Mouse (Mus musculus) spleen, adult 12 weeks (tissue): ENCODE measurements around the gene Bmp5.
"Not testable (repeated sequence)": the region's sequence is repeated elsewhere in the genome, so short reads cannot be mapped to it uniquely, and the experiment has no call there.

Experiments
- DNase-seq: peaks from one replicate; pipeline ENCODE4 v3.0.0; 2022; ENCODE audit warnings: low spot score

Bmp5 gene

DNA sequence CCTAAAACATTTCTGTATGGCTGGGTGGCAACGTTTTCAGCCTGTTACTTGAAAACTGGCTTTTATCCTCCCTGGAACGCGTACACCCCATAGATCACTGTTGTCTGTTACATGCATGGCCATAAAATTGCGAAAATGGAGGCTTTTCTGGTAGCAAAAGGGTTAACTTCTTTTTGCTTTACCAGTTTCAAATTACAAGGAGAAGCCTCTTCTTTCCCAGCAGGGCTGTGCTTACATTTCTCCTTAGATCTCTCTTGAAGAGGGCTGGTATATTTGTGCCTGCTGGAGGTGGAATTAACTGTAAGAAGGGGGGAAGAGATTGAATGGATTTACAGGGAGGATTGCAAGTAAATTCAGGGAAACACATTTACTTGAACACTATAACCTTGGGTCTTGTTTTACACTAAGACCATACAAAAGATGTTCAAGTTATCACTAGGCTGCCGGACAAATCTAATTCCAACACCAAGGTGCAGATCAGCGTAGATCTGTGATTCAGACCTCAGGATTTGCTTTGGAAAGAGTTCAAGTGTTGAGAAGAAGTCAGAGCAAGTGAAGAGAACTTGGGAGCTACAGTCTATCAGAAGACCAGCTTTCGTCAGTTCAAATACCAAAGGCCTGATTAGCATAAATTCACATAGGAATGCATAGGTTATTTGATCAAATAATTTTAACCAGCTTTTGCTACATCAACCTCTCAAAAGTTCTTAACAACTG, at the start of gene Bmp5:
Bmp5 (plus strand) TSS at position 236 of the 717 bp plus-strand sequence.
- DNase-seq, result no peak

DNA sequence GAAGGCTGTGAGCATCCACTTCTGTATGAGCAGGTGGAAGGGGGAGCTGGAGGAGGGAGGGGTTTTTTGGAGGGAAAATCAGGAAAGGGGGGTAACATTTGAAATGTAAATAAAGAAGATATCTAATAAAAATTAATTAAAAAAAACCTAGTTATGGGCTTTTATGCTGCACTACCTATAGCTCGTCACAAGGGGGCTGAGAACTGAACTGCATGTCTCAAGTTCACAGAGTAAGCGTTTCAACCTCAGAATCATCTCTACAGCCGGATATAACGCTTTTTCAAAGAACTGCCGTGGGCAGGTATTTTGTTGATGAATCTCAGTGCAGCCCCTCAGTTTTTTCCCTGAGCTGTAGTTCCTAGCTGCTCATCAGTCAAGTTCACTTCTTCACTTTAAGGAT, 15.1 kb upstream of the Bmp5 start:
- DNase-seq, result no peak

DNA sequence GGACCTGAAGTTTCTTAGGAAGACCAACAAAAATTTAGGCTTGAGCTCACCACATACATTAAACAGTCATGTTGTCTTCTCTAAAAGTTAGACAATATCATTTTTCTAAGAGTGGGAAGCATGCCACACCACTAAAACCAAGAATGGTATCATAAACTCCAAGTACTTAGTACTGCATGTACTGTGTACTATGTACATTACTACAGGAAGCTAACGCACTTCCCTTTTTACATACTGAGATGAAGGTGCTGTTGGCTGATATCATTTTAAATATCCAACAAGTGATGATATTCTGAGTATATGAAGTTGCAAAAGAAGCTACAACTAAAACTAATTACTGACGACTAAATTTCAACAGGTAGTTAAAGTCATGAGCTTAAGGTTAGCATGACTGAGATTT, 13.6 kb upstream of the Bmp5 start:
- DNase-seq, result no peak

DNA sequence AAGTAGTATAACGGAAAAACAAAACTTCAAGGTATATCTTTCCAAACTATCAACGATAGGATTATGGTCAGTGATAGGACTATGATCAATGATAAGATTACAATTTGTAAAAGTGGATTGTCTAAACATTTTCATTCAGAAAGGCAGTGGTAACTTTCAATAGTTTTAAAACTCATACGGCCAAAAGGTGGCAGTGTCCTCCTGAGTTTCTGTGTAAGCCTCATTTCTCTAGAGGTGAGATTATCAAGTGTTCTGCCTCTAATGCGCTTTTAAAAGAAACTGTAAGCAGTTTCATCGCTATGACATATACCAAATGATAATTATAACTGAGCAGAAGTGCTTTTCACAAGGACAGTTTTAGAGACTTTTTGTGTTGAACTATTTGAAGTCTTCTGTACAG, 12.7 kb upstream of the Bmp5 start:
- no peak for DNase-seq

DNA sequence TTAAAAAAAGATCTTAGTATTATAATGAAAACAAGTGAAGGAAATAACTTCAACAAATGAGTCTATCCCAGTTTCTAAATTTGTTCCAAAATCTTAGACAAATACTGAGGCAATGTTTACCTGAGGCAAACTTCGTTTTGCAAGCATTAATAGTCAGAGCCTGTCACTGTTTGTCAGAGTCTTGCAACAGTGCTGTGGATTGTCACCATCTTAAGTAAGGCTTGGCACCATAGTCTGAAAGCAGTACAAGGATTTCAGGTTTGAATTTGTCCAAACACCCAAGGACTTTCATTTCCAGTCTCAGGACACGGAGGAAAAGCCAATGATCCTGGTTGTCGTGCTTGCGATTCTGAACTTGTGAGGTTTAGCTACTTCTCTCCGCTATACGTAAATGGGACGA, 10.4 kb upstream of the Bmp5 start:
- no peak for DNase-seq

DNA sequence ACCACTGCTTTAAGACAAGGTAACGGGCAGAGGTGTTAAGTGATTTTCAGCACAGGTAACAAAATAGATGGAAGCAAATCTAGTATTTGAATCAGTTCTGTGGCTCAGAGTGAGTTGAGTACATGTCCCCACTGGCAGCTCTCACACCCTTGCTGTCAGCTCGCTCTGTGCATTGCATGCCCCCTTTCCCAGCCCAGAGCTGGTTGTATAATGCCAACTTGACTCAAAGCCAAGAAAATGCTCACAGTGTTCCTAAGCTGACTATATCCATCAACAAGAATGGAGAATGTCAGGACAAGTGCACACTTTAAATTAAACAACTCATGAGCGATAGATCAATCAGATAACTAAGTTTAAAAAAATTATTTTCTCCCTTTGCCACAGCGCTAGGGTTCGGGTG, 8.6 kb upstream of the Bmp5 start:
- no peak for DNase-seq

DNA sequence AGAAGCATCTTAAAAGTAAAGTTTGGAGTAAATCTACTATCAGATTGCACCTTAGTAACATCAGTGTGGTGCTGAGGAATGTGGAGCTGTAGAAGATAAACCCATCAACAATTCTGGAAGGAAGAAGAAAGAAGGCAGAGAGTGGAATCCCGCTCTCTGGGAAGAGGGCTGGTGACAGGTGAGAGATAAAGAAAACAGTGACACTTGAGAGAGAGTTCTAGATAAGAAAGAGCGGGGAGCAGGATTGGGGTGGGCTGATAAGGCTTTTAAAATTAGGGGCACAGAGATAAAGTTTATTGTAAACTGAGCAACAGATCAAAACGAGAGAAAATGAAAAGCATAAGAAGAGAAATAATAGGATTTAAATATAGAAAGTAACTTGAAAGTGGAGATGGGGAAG, 6.1 kb upstream of the Bmp5 start:
- no peak for DNase-seq

DNA sequence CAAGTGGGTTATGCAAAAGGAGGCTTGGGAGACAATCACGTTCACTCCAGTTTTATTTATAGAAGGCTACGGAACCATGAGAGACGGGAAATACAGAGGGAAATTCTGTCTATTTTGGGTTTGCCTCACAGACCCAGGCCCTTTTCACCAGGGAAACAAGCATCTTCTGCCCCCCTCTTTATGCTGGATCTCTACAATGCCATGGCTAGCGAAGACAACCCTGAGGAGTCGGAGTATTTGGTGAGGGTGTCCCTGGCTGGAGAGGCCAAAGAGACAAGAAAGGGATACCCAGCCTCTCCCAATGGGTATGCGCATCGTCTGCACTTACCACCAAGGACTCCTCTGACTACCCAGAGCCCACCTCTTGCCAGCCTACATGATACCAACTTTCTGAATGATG, 989 bp downstream of the Bmp5 start:
- no peak for DNase-seq

DNA sequence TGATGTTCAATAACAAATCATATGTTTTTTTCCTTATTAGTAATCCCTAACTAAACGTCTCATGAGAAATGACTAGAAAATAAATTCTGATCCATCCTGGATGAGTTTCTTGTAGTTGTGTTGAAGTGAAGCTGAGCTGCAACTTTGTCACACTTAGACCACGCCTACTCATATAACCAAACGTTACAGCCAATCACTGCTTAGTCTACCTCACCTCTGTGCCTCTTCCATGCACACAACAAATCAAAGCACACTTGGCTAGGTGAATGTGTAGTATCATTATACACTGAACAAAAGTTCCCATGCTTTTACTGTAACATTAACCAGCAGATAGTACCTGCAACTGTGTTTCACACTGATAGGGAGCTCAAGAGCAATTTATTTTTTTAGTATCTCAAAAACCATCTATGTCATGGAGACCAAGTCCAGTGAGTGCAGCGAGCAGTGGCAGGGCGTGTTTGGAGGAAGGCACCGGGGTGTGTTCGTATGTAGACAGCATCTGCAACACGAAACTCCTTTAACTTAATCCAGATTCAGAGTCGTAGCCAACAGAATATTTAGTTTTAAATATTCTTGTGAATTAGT, 3.7 kb downstream of the Bmp5 start:
- no peak for DNase-seq

DNA sequence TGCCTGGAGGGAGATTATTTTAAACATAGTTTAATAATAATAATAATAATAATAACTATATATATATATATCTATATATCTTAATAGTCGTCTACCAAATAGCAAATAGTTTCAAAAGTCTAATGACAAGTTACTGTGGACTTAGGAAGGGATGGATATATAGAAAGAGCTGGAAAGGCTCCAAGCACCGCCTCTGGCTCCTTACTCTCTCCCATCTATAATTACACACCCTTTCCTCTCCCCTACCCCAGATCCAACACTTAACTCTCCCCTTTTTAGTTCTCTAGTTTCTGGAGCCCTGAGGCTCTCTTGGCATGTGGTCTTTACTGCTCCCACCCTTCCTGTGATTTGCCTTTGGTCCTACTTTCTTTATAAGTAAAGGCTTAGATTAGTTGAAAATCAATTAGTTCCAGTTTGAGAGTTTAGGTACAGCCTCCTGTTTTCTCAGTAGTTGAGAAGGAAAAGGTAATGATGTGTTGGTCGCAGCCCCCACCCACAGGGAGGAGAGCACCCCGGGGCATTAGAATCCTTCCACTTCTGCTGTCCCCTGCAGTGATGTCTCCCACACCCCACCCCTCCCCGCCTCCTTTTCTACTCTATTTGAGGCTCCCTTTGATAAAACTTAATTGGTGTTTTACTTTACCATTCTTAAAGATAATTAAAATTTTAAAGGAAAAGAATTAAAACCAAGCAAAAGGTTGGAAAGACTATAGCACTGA, 5.6 kb downstream of the Bmp5 start:
- no peak for DNase-seq

DNA sequence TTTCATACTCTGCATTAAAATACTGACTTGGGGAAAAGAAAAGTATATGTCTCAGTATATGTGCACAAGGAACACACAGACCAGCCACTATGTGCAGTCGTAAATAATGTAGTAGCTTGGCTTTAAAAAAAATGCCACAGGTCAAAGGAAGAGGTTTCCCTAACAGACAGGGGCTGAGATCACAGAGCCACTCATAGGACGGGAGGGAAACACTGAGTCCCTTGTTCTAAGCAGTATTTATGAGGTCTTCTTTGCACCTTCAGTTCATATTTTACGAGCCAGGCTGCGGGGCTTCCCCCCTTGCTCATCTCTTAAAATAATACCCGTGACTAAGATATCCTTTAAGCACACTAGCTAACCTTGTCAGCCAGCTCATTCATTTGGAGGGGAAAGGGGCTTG, 6.4 kb downstream of the Bmp5 start:
- DNase-seq, result no peak

DNA sequence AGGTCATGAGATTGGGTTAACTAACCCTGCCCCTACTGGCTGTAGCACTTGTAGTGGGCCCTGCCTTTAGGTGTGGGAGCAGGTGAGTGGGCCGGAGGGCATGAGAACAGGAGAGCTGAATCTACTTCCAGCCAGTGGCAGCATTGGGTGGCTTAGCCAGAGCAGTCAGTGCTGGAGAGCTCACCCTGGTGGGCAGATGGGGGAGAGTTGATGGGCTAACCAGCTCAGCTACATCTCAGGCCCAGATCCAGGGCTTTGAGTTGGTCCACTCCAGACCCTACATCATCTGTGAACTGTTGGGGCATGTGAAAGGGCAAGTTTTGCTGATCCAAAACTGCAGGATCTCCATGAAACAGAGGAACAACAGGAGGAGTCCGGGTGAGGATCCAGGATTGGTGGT, 8.4 kb downstream of the Bmp5 start:
- DNase-seq, result no peak

DNA sequence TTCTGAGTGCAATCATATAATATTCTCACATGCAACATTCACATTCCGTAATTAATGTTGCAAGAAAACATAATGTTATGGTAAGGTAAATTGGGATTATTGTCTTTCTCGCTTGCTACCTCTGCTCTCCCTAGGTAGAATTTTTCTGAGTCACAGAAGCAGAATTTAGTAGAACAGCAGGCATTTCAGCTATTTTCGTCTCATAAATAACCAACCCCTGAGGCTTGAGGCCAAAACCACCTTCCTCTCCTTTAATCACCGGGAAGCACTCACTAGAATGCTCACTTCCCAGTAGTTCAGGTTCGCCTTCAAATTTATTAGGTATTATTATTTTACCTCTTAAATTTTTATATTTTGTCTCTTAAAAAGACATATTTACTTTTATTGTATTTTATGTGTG, 10.8 kb downstream of the Bmp5 start:
- DNase-seq, result no peak

DNA sequence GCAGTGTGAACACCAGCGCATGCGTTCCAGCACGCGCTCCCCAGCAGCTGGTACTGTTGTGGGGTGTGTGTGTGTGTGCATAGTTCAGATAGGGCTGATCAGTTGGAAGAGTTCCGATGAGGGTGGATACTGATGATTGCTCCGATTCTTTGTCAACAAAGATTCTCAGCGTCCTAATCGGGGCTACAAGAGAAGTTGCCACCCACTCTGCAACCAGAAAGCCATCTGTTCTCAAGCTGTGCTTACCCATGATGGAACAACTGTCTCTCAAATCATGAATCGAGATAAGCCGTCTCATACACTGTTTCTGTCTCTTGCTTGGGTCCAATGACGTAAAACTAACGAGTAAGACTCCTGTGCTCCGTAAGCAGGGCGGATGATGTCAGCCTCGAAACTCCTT, 12.0 kb downstream of the Bmp5 start:
- DNase-seq, result no peak

DNA sequence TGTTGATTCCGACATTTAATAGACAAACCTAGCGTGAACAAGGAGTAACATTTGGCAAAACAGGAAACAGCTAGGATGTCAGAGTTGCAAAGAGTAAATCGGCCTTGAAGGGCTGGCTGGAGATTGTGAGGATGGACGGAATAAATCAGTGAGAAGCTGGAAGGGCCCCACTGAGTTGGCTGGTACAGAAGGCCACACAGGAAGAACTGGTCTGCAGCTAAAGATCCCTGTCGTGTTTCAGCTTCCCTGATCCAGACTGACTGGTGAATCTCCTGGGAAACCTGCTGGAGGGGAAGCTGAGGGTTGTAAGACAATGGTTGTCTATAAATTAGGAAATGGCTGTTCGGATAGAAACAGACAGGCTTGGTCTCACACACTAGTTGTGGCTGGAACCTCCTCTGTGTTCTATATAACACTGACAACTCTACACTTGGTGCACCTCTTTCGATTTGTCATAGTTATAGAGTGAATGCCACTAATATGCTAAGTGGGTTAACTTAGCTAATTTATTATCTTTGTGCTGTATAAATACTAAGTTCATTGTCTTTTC, 14.8 kb downstream of the Bmp5 start:
- DNase-seq, result no peak

DNA sequence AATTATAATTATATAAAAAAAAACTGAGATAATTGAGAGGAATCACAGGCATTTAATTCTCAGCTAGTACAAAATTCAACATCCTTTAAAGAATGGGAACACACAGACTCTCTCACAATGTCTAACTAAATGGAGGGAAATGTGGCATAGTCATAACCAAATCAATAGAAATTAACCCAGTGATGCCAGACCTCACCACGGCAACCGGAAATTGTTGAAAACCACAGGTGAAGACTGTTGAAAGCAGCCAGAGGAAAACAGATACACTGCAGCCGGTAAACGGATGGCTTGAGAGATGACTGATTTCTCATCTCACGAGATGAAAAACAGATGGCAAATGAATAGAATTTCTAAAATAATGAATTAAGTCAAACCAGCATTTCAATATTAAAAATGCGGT, 29.8 kb downstream of the Bmp5 start:
- DNase-seq, result no peak

DNA sequence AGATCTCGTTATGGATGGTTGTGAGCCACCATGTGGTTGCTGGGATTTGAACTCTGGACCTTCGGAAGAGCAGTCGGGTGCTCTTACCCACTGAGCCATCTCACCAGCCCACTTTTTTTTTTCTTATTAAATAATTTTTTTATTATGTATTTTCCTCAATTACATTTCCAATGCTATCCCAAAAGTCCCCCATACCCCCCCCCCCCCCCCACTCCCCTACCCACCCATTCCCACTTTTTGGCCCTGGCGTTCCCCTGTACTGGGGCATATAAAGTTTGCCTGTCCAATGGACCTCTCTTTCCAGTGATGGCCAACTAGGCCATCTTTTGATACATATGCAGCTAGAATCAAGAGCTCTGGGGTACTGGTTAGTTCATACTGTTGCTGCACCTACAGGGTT, 33.0 kb downstream of the Bmp5 start:
- DNase-seq, result not testable (repeated sequence)

DNA sequence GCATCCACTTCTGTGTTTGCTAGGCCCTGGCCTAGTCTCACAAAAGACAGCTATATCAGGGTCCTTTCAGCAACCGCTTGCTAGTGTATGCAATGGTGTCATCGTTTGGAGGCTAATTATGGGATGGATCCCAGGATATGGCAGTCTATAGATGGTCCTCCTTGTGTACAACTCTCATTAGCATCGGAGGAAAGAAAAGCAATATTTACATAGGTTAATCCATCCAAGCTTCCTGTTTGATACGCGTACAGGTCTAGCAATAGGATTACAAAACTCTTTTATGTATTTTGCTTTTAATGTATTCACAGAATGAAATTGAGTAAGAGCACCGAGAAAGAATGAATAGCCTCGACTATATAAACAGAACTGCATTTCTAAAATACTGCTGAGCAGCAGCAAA, 33.5 kb downstream of the Bmp5 start:
- DNase-seq, result no peak

DNA sequence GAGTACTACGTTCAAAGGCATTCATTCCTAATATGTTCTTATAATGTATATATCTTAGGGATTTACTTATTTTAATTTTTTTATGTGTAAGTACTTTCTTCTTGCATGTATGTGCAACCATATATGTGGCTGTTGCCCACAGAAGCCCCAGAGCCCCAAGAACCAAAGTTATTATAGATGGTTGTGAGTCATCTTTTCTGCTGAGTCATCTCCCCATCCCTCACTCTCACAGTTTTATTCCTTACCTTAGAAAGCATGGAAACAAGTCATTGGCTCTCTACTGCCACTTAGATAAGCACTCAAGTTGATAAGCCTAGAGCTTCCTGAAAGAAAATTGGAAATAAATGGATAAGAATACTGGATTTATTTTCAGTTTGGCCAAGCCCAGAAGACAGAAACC, 40.0 kb downstream of the Bmp5 start:
- no peak for DNase-seq

DNA sequence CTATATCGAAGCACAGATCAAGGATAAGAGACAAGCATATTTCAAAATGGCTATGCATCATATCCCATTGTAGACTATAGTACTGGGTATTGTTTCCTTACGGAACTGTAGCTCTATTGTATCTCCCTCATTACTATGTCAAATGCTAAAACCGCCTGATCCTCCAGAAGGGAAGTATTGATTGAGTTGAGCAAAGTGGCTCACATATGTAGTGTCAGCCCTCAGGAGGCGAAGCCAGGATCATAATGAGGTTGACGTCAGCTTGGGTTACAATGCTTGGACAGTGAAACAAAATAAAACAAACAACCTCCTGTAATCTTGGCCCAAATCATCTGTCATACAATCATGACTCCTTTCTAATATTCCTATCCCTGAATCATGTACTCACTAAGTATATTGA, 43.2 kb downstream of the Bmp5 start:
- DNase-seq, result no peak

DNA sequence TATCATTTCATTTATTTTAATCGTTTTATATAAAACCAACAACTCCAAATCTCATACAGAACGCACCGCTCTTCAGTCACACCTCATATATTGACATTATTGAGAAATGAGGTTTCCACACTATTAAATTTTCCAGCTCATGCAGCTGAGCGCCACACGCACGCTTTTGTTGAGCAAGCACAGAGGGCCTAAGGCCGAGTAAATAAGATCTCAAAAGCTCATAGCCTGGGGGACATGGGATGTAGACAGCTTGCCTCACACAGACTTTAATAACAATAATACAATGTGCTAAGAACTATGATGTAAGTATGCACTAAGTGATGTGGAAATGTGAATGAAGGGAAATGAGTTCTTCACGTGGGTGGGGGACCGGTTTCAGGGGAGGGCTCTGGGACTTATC, 57.3 kb downstream of the Bmp5 start:
- DNase-seq, result no peak

DNA sequence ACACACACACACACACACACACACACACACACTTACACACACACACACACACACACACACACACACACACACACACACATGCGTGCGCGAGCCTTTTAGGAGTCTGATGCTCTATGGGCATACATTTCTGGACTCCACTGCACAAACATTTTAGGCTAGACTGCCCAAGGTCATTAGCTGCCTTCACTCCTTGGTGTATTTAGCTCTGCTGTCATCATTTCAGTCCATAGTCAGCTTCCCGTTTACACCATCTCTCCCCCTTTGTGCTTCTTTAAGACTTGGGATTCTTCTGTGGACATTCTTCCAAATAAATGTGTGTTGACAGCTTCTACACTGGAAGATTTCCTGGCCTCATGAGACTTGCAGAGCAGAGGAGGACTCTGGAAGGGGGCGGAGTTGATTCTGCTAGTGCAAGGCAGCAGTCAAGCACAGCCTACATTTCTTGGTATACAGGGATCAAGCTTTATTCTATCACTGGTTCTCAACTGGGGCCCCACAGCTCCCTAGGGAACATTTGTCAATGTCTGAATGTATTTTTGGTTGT, 58.1 kb downstream of the Bmp5 start:
- DNase-seq, result no peak

DNA sequence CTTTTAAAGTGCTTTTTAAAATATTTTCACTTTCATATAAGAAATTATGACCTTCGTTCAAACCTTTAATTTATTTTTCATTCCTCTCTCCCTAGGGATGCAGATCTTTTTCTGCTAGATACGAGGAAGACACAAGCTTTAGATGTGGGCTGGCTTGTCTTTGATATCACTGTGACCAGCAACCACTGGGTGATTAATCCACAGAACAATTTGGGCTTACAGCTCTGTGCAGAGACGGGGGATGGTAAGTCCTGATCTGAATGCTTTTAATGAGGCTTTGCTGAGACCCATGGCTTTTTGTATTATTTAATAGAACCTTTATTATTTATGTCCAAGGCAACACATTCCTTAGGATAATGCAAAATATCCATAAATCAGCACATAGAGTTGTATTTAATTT, 64.3 kb downstream of the Bmp5 start:
- DNase-seq, result no peak
